Mouse (Mus musculus): ENCODE results near the gene Oca2.

Gene Oca2

GRCm38 (mm10) chr7:56239543-56239942 is at the start of gene Oca2:
Gene Oca2 (plus strand): TSS chr7:56239760.
- DNase-seq, result no peak

- DNase-seq, result no peak
These were observed 48.5 kb upstream of the Oca2 start for GRCm38 (mm10) chr7:56191041-56191440.

- DNase-seq, result no peak
These were observed 47.9 kb upstream of the Oca2 start for GRCm38 (mm10) chr7:56191661-56192060.

GRCm38 (mm10) chr7:56201483-56202218 is 37.9 kb upstream of the Oca2 start:
- no peak for DNase-seq

- no peak for DNase-seq
These were observed 36.7 kb upstream of the Oca2 start for GRCm38 (mm10) chr7:56202843-56203242.

- DNase-seq, result no peak
These were observed 36.3 kb upstream of the Oca2 start for GRCm38 (mm10) chr7:56203286-56203685.

- no peak for DNase-seq
These were observed 34.7 kb upstream of the Oca2 start for GRCm38 (mm10) chr7:56204877-56205276.

- DNase-seq, result no peak
These were observed 18.7 kb upstream of the Oca2 start for GRCm38 (mm10) chr7:56220811-56221210.

- DNase-seq, result no peak
These were observed 3.7 kb upstream of the Oca2 start for GRCm38 (mm10) chr7:56235794-56236423.

GRCm38 (mm10) chr7:56236617-56237016 is 2.9 kb upstream of the Oca2 start:
- no peak for DNase-seq

GRCm38 (mm10) chr7:56254568-56254967 is 15.0 kb downstream of the Oca2 start:
- DNase-seq, result no peak

GRCm38 (mm10) chr7:56257875-56258441 is 18.4 kb downstream of the Oca2 start:
- DNase-seq, result no peak

- DNase-seq, result no peak
These were observed 37.9 kb downstream of the Oca2 start for GRCm38 (mm10) chr7:56277506-56277905.

GRCm38 (mm10) chr7:56291468-56292115 is 52.0 kb downstream of the Oca2 start:
- peak in 1 of 2 experiments; percentile 15 for DNase-seq

- DNase-seq, result no peak
These were observed 64.8 kb downstream of the Oca2 start for GRCm38 (mm10) chr7:56304408-56304807.

GRCm38 (mm10) chr7:56314358-56314757 is 74.8 kb downstream of the Oca2 start:
- DNase-seq, result no peak

- DNase-seq, result no peak
These were observed 76.3 kb downstream of the Oca2 start for GRCm38 (mm10) chr7:56315630-56316529.

GRCm38 (mm10) chr7:56327738-56328137 is 88.2 kb downstream of the Oca2 start:
- no peak for DNase-seq

- DNase-seq, result no peak
These were observed 109.0 kb downstream of the Oca2 start for GRCm38 (mm10) chr7:56348528-56348927.

- no peak for DNase-seq
These were observed 117.2 kb downstream of the Oca2 start for GRCm38 (mm10) chr7:56356658-56357342.

GRCm38 (mm10) chr7:56381750-56382421 is 142.3 kb downstream of the Oca2 start:
- no peak for DNase-seq
